Mouse (Mus musculus) midbrain, embryonic 10.5 days (tissue): ENCODE measurements around the gene Mical3. TPM values are rescaled to one million over a fixed set of nuclear protein-coding genes. Genes with fewer than 3 reads are reported as not detected.
A peak's percentile ranks its signal among the peaks of the same experiment; 100 is the strongest.

ENCODE experiments used
- DNase-seq: peaks from one replicate; pipeline ENCODE4 v3.0.0-alpha.2; 2017; ENCODE audit warnings: low spot score
- H3K27ac ChIP-seq: fragments of 300-500 bp; sonication (generic); replicated peaks from 2 replicates; pipeline ENCODE4 v1.5.1; 2016; ENCODE audit warnings: mild to moderate bottlenecking
- H3K27me3 ChIP-seq: fragments of 300-500 bp; sonication (generic); 2 replicates; pipeline ENCODE4 v1.6.1; 2016; ENCODE audit warnings: low read depth, mild to moderate bottlenecking; ENCODE audit not compliant: poor library complexity, severe bottlenecking
- H3K36me3 ChIP-seq: fragments of 300-500 bp; sonication (generic); 2 replicates; pipeline ENCODE4 v1.6.1; 2016; ENCODE audit warnings: mild to moderate bottlenecking, moderate library complexity
- H3K4me1 ChIP-seq: fragments of 300-500 bp; sonication (generic); 2 replicates; pipeline ENCODE4 v1.6.1; 2016
- H3K4me3 ChIP-seq: fragments of 300-500 bp; sonication (generic); 2 replicates; pipeline ENCODE4 v1.5.1; 2016; ENCODE audit warnings: mild to moderate bottlenecking, moderate library complexity
- H3K9me3 ChIP-seq: fragments of 300-500 bp; sonication (generic); replicated peaks from 2 replicates; pipeline ENCODE4 v1.6.1; 2016; ENCODE audit warnings: mild to moderate bottlenecking
- WGBS: fragments of 180-500 bp; shearing (Covaris S2); methylation state at CpG from one replicate; pipeline ENCODE4 v1.1.7; 2016; 5-methylcytosine and 5-hydroxymethylcytosine counted together
- polyA plus RNA-seq: library from polyadenylated mRNA; unstranded; fragments of >200 nt; fragmentation: Nextera tagmentation; extraction: Ambion mirVana; gene quantifications from 2 replicates; pipeline ENCODE4 v1.2.1, GENCODE M21; 2016

Gene Mical3
- polyA plus RNA-seq, 1 experiment from 2014 or later: 9.0 TPM

- Histone ChIP-seq H3K27me3 (no peaks in the 10 kb centered on the region), H3K9me3 (no peaks in the 10 kb centered on the region), H3K4me1 (peaks cover 13% of the 10 kb centered on the region), H3K27ac (no peak overlapping the region), H3K36me3 (no peaks in the 10 kb centered on the region), H3K4me3 (no peak overlapping the region)
- DNase-seq: no peak
- 87% methylated on average over 8 of the region's 8 CpGs for WGBS
These were observed 79.4 kb downstream of the Mical3 start for GRCm38 (mm10) chr6:121051411-121051810.

GRCm38 (mm10) chr6:121048696-121049095 lies 82.1 kb downstream of the Mical3 start:
- no peaks in the 10 kb centered on the region for H3K27me3 ChIP-seq

GRCm38 (mm10) chr6:121045345-121046080 lies 85.3 kb downstream of the Mical3 start:
- no peak for DNase-seq
- 78% methylated on average over 20 of the region's 20 CpGs for WGBS
- peaks cover 17% of the 10 kb centered on the region for H3K36me3 ChIP-seq
- H3K4me3 ChIP-seq: no peak overlapping the region
- H3K4me1 ChIP-seq: peaks cover 4% of the 10 kb centered on the region; the same call in 1 of the 2 replicates
- no peaks in the 10 kb centered on the region for H3K9me3 ChIP-seq
- H3K27me3 ChIP-seq: no peaks in the 10 kb centered on the region
- no peak overlapping the region for H3K27ac ChIP-seq

More at GRCm38 (mm10) chr6:121048696-121049095, 82.1 kb downstream of the Mical3 start:
- Histone ChIP-seq H3K36me3 (no peaks in the 10 kb centered on the region), H3K4me3 (no peak overlapping the region), H3K27ac (no peak overlapping the region), H3K4me1 (peaks cover 10% of the 10 kb centered on the region), H3K9me3 (no peaks in the 10 kb centered on the region)
- 85% methylated on average over 8 of the region's 8 CpGs for WGBS
- DNase-seq: no peak

DNA sequence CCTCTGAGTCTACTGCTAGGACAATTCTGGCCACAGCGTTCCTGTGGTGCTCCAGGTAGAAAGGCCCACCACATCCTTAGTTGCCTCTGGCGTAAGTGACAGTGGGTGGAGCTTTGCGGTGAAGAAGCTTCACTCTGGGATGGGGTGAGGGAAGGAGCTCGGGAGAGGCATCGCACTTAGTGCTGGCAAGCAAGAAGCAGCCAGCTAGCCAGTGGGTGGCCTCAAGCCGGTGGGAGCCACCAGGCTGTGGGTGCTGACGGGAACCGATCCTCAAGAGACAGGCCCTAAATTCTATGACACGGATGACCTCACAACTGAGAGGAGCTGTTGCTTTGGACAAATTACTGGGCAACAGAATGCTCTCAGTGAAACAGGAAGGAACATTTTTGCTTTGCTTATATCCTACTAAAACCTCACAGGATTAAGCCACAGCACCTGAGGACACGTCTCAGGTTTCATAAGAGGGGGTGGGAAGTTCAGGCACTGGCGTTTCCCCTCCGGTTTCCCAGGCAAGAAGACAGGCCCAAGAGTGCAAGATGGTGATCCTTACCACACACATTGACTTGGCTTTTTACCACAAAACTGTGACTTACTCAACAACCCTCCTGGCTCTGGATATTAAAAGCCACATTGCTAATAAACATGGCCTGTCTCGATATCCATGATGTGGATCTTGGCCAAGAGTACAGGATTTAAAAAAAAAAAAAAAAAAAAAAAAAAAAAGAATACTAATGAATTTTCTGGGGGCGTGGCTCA lies 87.2 kb downstream of the Mical3 start:
- WGBS: 74% methylated on average over 14 of the region's 14 CpGs
- Histone ChIP-seq H3K36me3 (peaks cover 35% of the 10 kb centered on the region), H3K4me1 (peaks cover 4% of the 10 kb centered on the region; the same call in 1 of the 2 replicates), H3K9me3 (no peaks in the 10 kb centered on the region), H3K27ac (no peak overlapping the region), H3K27me3 (no peaks in the 10 kb centered on the region), H3K4me3 (no peak overlapping the region)
- no peak for DNase-seq

DNA sequence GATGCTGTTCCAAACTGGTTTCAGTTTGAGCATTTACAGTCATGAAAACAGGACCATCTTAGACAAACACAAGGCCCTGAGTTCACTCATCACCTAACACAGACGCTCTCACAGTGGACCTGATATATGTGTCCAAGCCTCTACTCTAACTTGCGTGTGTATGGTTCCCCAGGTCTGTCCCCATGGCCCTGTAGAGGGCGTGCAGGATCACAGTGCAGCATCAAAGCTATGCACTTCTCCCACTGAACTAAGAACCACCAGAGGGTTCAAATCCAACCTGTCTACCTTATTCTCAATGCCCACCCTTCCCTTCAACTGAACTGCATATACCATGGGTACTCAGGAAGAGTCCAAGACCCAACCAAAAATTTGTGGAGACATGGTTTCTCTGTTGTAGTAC lies 91.1 kb downstream of the Mical3 start:
- no peak overlapping the region for H3K4me3 ChIP-seq
- no peaks in the 10 kb centered on the region for H3K27me3 ChIP-seq
- DNase-seq: no peak
- WGBS: 91% methylated on average over 3 of the region's 3 CpGs
- H3K9me3 ChIP-seq: no peaks in the 10 kb centered on the region
- peaks cover 72% of the 10 kb centered on the region for H3K36me3 ChIP-seq
- peaks cover 13% of the 10 kb centered on the region for H3K4me1 ChIP-seq
- H3K27ac ChIP-seq: no peak overlapping the region

GRCm38 (mm10) chr6:121039286-121039685 lies 91.5 kb downstream of the Mical3 start:
- Histone ChIP-seq H3K27me3 (no peaks in the 10 kb centered on the region), H3K4me3 (no peak overlapping the region), H3K27ac (no peak overlapping the region), H3K36me3 (peaks cover 77% of the 10 kb centered on the region), H3K9me3 (no peaks in the 10 kb centered on the region), H3K4me1 (peaks cover 13% of the 10 kb centered on the region)
- no peak for DNase-seq
- WGBS: 91% methylated on average over 9 of the region's 9 CpGs

GRCm38 (mm10) chr6:121037086-121037485 lies 93.7 kb downstream of the Mical3 start:
- H3K36me3 ChIP-seq: peaks cover 96% of the 10 kb centered on the region
- WGBS: 62% methylated on average over 4 of the region's 4 CpGs

GRCm38 (mm10) chr6:121035929-121036328 lies 94.9 kb downstream of the Mical3 start:
- H3K4me3 ChIP-seq: no peak overlapping the region
- H3K9me3 ChIP-seq: no peaks in the 10 kb centered on the region; the same call in 1 of the 2 replicates
- H3K4me1 ChIP-seq: peaks cover 13% of the 10 kb centered on the region
- no peaks in the 10 kb centered on the region for H3K27me3 ChIP-seq
- H3K36me3 ChIP-seq: peaks cover 94% of the 10 kb centered on the region
- no peak overlapping the region; the same call in 1 of the 2 replicates for H3K27ac ChIP-seq
- 97% methylated on average over 3 of the region's 3 CpGs for WGBS
- no peak for DNase-seq

More at GRCm38 (mm10) chr6:121037086-121037485, 93.7 kb downstream of the Mical3 start:
- H3K4me1 ChIP-seq: peaks cover 13% of the 10 kb centered on the region
- no peak overlapping the region for H3K27ac ChIP-seq
- H3K9me3 ChIP-seq: no peaks in the 10 kb centered on the region; the same call in 1 of the 2 replicates
- DNase-seq: no peak
- no peak overlapping the region for H3K4me3 ChIP-seq
- no peaks in the 10 kb centered on the region for H3K27me3 ChIP-seq

DNA sequence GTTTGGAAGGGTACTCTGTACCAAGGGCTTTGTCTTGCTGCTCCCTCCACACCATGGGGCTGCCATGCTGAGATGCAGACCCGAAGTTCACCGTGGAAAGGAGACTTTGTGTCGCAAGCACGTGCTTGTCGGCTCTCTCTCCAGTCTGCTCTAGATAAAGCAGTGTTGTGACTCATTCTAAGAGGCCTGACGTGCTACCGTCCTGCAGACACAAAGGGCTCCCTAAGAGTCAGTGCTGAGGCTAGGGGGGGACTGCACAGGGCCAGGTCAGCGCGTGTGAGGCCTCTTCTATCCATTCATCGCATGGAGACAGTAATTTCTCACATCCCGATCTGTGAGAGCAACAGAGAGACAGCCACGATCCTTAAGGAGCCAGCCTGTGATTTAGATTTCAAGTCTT lies 95.5 kb downstream of the Mical3 start:
- Histone ChIP-seq H3K4me3 (no peak overlapping the region), H3K27ac (peak overlapping the region; percentile 68), H3K4me1 (peaks cover 13% of the 10 kb centered on the region), H3K27me3 (no peaks in the 10 kb centered on the region), H3K9me3 (no peaks in the 10 kb centered on the region; the same call in 1 of the 2 replicates), H3K36me3 (peaks cover 94% of the 10 kb centered on the region)
- 73% methylated on average over 12 of the region's 12 CpGs for WGBS
- no peak for DNase-seq

DNA sequence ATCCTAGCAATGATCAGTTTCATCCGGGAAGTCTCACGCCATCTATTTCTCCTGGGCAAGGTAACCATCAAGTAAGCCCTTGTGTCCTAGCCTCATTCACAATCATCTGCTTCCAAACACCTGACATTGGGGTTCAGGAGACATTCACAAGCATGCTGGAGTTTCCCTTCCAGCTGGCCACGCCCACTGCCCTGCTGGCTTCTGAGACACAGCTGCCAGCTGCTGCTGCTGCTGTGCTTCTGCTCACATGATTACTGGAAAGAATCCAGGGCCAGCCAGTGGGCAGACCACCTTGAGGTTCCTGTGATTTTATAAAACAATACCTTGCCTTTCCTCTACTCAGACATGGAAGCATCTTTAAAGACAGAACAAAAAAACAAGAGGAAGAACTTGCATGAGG lies 97.5 kb downstream of the Mical3 start:
- Histone ChIP-seq H3K4me1 (peaks cover 13% of the 10 kb centered on the region), H3K4me3 (no peak overlapping the region), H3K27ac (no peak overlapping the region), H3K36me3 (peaks cover 95% of the 10 kb centered on the region), H3K9me3 (no peaks in the 10 kb centered on the region; the same call in 1 of the 2 replicates), H3K27me3 (no peaks in the 10 kb centered on the region)
- no peak for DNase-seq
- WGBS: 95% methylated on average over 3 of the region's 3 CpGs

DNA sequence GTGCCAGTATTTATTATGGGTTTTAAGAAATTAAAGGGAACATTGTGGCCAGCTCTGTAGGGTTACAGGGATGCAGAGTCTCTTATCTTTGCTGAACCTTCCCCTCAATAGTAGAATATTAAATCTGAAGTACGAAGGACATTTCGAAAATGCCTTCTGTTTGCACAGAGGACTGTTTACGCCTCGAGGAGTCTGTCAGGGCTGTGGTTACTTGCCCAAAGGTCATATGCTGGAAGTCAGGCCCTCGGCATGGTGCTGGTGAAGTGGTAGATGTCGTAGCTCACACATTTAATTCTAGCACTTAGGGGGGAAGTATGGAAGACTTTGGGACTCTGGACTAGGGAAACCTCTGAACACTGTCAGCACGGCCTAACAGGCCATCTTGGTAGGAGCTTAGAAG lies 99.4 kb downstream of the Mical3 start:
- 95% methylated on average over 7 of the region's 7 CpGs for WGBS
- peaks cover 84% of the 10 kb centered on the region for H3K36me3 ChIP-seq
- no peaks in the 10 kb centered on the region for H3K27me3 ChIP-seq
- H3K4me1 ChIP-seq: peaks cover 21% of the 10 kb centered on the region
- H3K27ac ChIP-seq: no peak overlapping the region
- H3K4me3 ChIP-seq: no peak overlapping the region
- no peak for DNase-seq
- no peaks in the 10 kb centered on the region; the same call in 1 of the 2 replicates for H3K9me3 ChIP-seq

GRCm38 (mm10) chr6:121029897-121030589 lies 100.8 kb downstream of the Mical3 start:
- WGBS: 95% methylated on average over 19 of the region's 19 CpGs
- Histone ChIP-seq H3K36me3 (peaks cover 72% of the 10 kb centered on the region), H3K4me1 (peaks cover 27% of the 10 kb centered on the region), H3K4me3 (no peak overlapping the region), H3K27ac (no peak overlapping the region), H3K9me3 (no peaks in the 10 kb centered on the region; the same call in 1 of the 2 replicates), H3K27me3 (no peaks in the 10 kb centered on the region)
- DNase-seq: no peak
